Mouse (Mus musculus): Measurements from ENCODE around the gene 2200002J24Rik. TPM values are rescaled to one million over a fixed set of nuclear protein-coding genes. Genes with fewer than 3 reads are reported as not detected.

Gene 2200002J24Rik
- 1.2 and 1.5 TPM in 2 replicates for polyA plus RNA-seq (2016; fragmentation: Nextera tagmentation; extraction: Ambion mirVana)

- ATAC-seq (ENCODE audit: insufficient number of reproducible peaks, low FRiP score): no peak; the same call in 1 of the 2 replicates
- Histone ChIP-seq H3K4me2 (no peak within 1 kb of the TSS), H3K9me3 (replicated peaks) (no peaks in the 10 kb centered on the region), H3K4me1 (replicated peaks) (peaks cover 6% of the 10 kb centered on the region), H3K27ac (ENCODE audit: poor library complexity, severe bottlenecking) (no peak within 1 kb of the TSS), H3K27me3 (replicated peaks) (no peaks in the 10 kb centered on the region), H3K4me3 (no peak within 1 kb of the TSS), H3K36me3 (no peaks in the 10 kb centered on the region), H3K9ac (no peak within 1 kb of the TSS)
- WGBS: 34% methylated on average over 9 of the region's 9 CpGs
Measured at GRCm38 (mm10) chr7:30698589-30698988, at the start of gene 2200002J24Rik. Gene 2200002J24Rik (plus strand): TSS chr7:30698926.

GRCm38 (mm10) chr7:30649591-30650540 lies 48.9 kb upstream of the 2200002J24Rik start, which contains the start of gene Rbm42:
Gene Rbm42 (minus strand): TSS chr7:30650317.
- peaks cover 65% of the 10 kb centered on the region for H3K36me3 ChIP-seq

GRCm38 (mm10) chr7:30664529-30665200 lies 34.1 kb upstream of the 2200002J24Rik start, which contains the start of gene Haus5:
Gene Haus5 (minus strand): TSS chr7:30664994.
- Histone ChIP-seq H3K27me3 (replicated peaks) (no peaks in the 10 kb centered on the region; the same call in 1 of the 2 replicates), H3K4me2 (peak within 1 kb of the TSS; percentile 94), H3K9ac (peak within 1 kb of the TSS; percentile 93), H3K36me3 (peaks cover 23% of the 10 kb centered on the region), H3K4me3 (peak within 1 kb of the TSS; percentile 95), H3K27ac (ENCODE audit: poor library complexity, severe bottlenecking) (peak within 1 kb of the TSS; percentile 56), H3K9me3 (replicated peaks) (no peaks in the 10 kb centered on the region), H3K4me1 (replicated peaks) (0 out of 2 replicates have a peak, but pooled peaks cover 8% of the 10 kb centered on the region)
- peak; percentile 87 for ATAC-seq (ENCODE audit: insufficient number of reproducible peaks, low FRiP score)
- under 1% methylated on average over 34 of the region's 34 CpGs for WGBS

More at GRCm38 (mm10) chr7:30649591-30650540, 48.9 kb upstream of the 2200002J24Rik start, which contains the start of gene Rbm42:
- Histone ChIP-seq H3K4me2 (peak within 1 kb of the TSS; percentile 86), H3K27me3 (replicated peaks) (no peaks in the 10 kb centered on the region), H3K4me1 (replicated peaks) (peaks cover 5% of the 10 kb centered on the region), H3K9me3 (replicated peaks) (no peaks in the 10 kb centered on the region), H3K4me3 (peak within 1 kb of the TSS; percentile 76), H3K9ac (peak within 1 kb of the TSS; percentile 90), H3K27ac (ENCODE audit: poor library complexity, severe bottlenecking) (peak within 1 kb of the TSS; percentile 36; the same call in 1 of the 2 replicates)
- ATAC-seq (ENCODE audit: insufficient number of reproducible peaks, low FRiP score): peak; percentile 99
- WGBS: 2% methylated on average over 59 of the region's 59 CpGs

GRCm38 (mm10) chr7:30665321-30665720 lies 33.4 kb upstream of the 2200002J24Rik start:
- H3K27ac ChIP-seq (ENCODE audit: poor library complexity, severe bottlenecking): no peak overlapping the region

GRCm38 (mm10) chr7:30669229-30669628 lies 29.5 kb upstream of the 2200002J24Rik start:
- H3K9me3 ChIP-seq (replicated peaks): no peaks in the 10 kb centered on the region
- no peak overlapping the region for H3K9ac ChIP-seq
- no peak for ATAC-seq (ENCODE audit: insufficient number of reproducible peaks, low FRiP score)
- H3K4me1 ChIP-seq (replicated peaks): 0 out of 2 replicates have a peak, but pooled peaks cover 5% of the 10 kb centered on the region
- H3K27me3 ChIP-seq (replicated peaks): no peaks in the 10 kb centered on the region; the same call in 1 of the 2 replicates
- H3K36me3 ChIP-seq: no peaks in the 10 kb centered on the region
- WGBS: 29% methylated on average over 3 of the region's 3 CpGs
- H3K4me3 ChIP-seq: no peak overlapping the region
- H3K4me2 ChIP-seq: no peak overlapping the region
- H3K27ac ChIP-seq (ENCODE audit: poor library complexity, severe bottlenecking): no peak overlapping the region

More at GRCm38 (mm10) chr7:30665321-30665720, 33.4 kb upstream of the 2200002J24Rik start:
- H3K36me3 ChIP-seq: peaks cover 17% of the 10 kb centered on the region
- peak overlapping the region; percentile 93 for H3K9ac ChIP-seq
- 0 out of 2 replicates have a peak, but pooled peaks cover 8% of the 10 kb centered on the region for H3K4me1 ChIP-seq (replicated peaks)
- peak; percentile 56 for ATAC-seq (ENCODE audit: insufficient number of reproducible peaks, low FRiP score)
- 11% methylated on average over 11 of the region's 11 CpGs for WGBS
- H3K9me3 ChIP-seq (replicated peaks): no peaks in the 10 kb centered on the region
- peak overlapping the region; percentile 95 for H3K4me3 ChIP-seq
- no peaks in the 10 kb centered on the region; the same call in 1 of the 2 replicates for H3K27me3 ChIP-seq (replicated peaks)
- H3K4me2 ChIP-seq: peak overlapping the region; percentile 94

DNA sequence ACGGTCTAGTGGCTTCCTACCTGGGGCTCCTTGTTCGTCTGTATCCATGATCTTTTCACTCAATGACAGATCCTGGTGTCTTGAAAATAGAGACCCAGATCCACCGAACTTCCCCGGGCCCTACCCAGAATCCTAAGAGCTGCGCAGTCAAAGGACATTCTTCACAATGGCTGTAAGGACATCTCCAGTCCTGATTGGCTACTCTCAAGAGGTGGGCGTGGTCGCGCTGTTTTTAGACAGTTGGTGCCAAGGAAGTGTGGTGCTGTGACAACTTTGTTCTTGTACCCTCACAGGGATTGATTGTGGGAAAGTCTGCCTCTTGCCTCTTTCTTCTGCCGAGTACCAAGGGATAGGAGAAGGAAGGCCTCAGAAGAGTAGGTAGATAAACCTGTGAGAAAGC lies 27.2 kb upstream of the 2200002J24Rik start, which contains the start of gene Pmis2:
TSS of gene Pmis2 (minus strand) at position 126 of the 400 bp plus-strand sequence.
- no peak within 1 kb of the TSS for H3K27ac ChIP-seq (ENCODE audit: poor library complexity, severe bottlenecking)
- H3K4me3 ChIP-seq: no peak within 1 kb of the TSS
- H3K36me3 ChIP-seq: no peaks in the 10 kb centered on the region
- no peak for ATAC-seq (ENCODE audit: insufficient number of reproducible peaks, low FRiP score)
- 53% methylated on average over 9 of the region's 9 CpGs for WGBS
- no peak within 1 kb of the TSS for H3K9ac ChIP-seq
- H3K9me3 ChIP-seq (replicated peaks): no peaks in the 10 kb centered on the region
- H3K4me2 ChIP-seq: no peak within 1 kb of the TSS
- no peaks in the 10 kb centered on the region for H3K4me1 ChIP-seq (replicated peaks)
- no peaks in the 10 kb centered on the region; the same call in 1 of the 2 replicates for H3K27me3 ChIP-seq (replicated peaks)

GRCm38 (mm10) chr7:30678263-30678975 lies 20.3 kb upstream of the 2200002J24Rik start:
- H3K27me3 ChIP-seq (replicated peaks): no peaks in the 10 kb centered on the region
- H3K4me3 ChIP-seq: no peak overlapping the region
- H3K9me3 ChIP-seq (replicated peaks): 0 out of 2 replicates have a peak, but pooled peaks cover 5% of the 10 kb centered on the region
- no peaks in the 10 kb centered on the region; the same call in 1 of the 2 replicates for H3K4me1 ChIP-seq (replicated peaks)
- WGBS: 68% methylated on average over 5 of the region's 5 CpGs
- no peaks in the 10 kb centered on the region for H3K36me3 ChIP-seq
- ATAC-seq (ENCODE audit: insufficient number of reproducible peaks, low FRiP score): no peak
- no peak overlapping the region for H3K27ac ChIP-seq (ENCODE audit: poor library complexity, severe bottlenecking)
- H3K4me2 ChIP-seq: no peak overlapping the region
- H3K9ac ChIP-seq: no peak overlapping the region

DNA sequence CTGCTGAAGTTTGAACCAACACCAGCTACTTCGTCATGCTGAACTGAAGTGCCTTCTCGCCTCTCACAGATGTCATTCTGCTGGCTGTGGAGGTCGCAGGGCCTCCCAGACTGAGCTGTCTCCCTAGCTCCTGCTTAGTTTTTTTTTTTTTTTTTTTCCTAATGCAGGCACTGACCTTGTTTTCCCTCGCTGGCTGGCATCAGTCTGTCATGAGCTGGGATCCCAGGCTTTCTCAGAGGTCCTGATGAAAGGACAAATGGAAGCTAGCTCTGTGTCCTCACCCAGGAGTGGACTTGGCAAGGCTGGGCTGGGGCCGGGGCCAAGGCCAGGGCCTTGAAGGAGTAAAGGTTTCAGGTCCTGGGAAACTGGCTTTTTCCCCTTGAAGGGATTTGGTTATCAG lies 16.8 kb upstream of the 2200002J24Rik start:
- H3K9me3 ChIP-seq (replicated peaks): 0 out of 2 replicates have a peak, but pooled peaks cover 5% of the 10 kb centered on the region
- H3K4me3 ChIP-seq: no peak overlapping the region
- ATAC-seq (ENCODE audit: insufficient number of reproducible peaks, low FRiP score): no peak
- H3K4me2 ChIP-seq: no peak overlapping the region
- no peak overlapping the region for H3K27ac ChIP-seq (ENCODE audit: poor library complexity, severe bottlenecking)
- H3K36me3 ChIP-seq: no peaks in the 10 kb centered on the region
- H3K27me3 ChIP-seq (replicated peaks): 0 out of 2 replicates have a peak, but pooled peaks cover 4% of the 10 kb centered on the region
- no peaks in the 10 kb centered on the region; the same call in 1 of the 2 replicates for H3K4me1 ChIP-seq (replicated peaks)
- H3K9ac ChIP-seq: no peak overlapping the region
- 48% methylated on average over 5 of the region's 5 CpGs for WGBS

- Histone ChIP-seq H3K27ac (ENCODE audit: poor library complexity, severe bottlenecking) (no peak overlapping the region), H3K4me3 (no peak overlapping the region), H3K4me2 (no peak overlapping the region), H3K4me1 (replicated peaks) (no peaks in the 10 kb centered on the region; the same call in 1 of the 2 replicates), H3K9me3 (replicated peaks) (0 out of 2 replicates have a peak, but pooled peaks cover 3% of the 10 kb centered on the region), H3K36me3 (no peaks in the 10 kb centered on the region), H3K9ac (no peak overlapping the region), H3K27me3 (replicated peaks) (peaks cover 18% of the 10 kb centered on the region)
- 64% methylated on average over 2 of the region's 2 CpGs for WGBS
- ATAC-seq (ENCODE audit: insufficient number of reproducible peaks, low FRiP score): no peak
Measured at GRCm38 (mm10) chr7:30683425-30683824, 15.3 kb upstream of the 2200002J24Rik start.

GRCm38 (mm10) chr7:30688325-30688724 lies 10.4 kb upstream of the 2200002J24Rik start:
- no peak for ATAC-seq (ENCODE audit: insufficient number of reproducible peaks, low FRiP score)
- Histone ChIP-seq H3K9me3 (replicated peaks) (no peaks in the 10 kb centered on the region), H3K27ac (ENCODE audit: poor library complexity, severe bottlenecking) (no peak overlapping the region), H3K4me2 (no peak overlapping the region), H3K4me1 (replicated peaks) (no peaks in the 10 kb centered on the region), H3K4me3 (no peak overlapping the region), H3K36me3 (no peaks in the 10 kb centered on the region), H3K27me3 (replicated peaks) (peaks cover 19% of the 10 kb centered on the region), H3K9ac (no peak overlapping the region)
- WGBS: 74% methylated on average over 6 of the region's 6 CpGs

Data from heart, embryonic 12.5 days (tissue).